Mouse (Mus musculus) stomach, embryonic 14.5 days (tissue): ENCODE data around the gene Eef1akmt3. TPM values are rescaled to one million over a fixed set of nuclear protein-coding genes. Genes with fewer than 3 reads are reported as not detected.
A peak's percentile ranks its signal among the peaks of the same experiment; 100 is the strongest.

ENCODE experiments used
- ATAC-seq: fragments of 200-750 bp; cut with Nextera tagmentation; 2 replicates; pipeline ENCODE4 v1.8.0; 2017; ENCODE audit warnings: low read depth, moderate TSS enrichment; ENCODE audit not compliant: insufficient number of reproducible peaks, insufficient read depth, low FRiP score
- H3K27ac ChIP-seq: fragments of 300-500 bp; sonication (generic); 2 replicates; pipeline ENCODE4 v1.5.1; 2014; ENCODE audit warnings: mild to moderate bottlenecking, low read length, moderate library complexity, mixed read lengths
- H3K27me3 ChIP-seq: fragments of 300-500 bp; sonication (generic); 2 replicates; pipeline ENCODE4 v1.6.1; 2014; ENCODE audit warnings: low read length, control low read depth, mixed read lengths; ENCODE audit not compliant: control insufficient read depth, insufficient read depth
- H3K36me3 ChIP-seq: fragments of 300-500 bp; sonication (generic); 2 replicates; pipeline ENCODE4 v1.6.1; 2014; ENCODE audit warnings: mild to moderate bottlenecking, control low read depth, low read length, moderate library complexity, mixed read lengths; ENCODE audit not compliant: control insufficient read depth, insufficient read depth
- H3K4me1 ChIP-seq: fragments of 300-500 bp; sonication (generic); 2 replicates; pipeline ENCODE4 v1.6.1; 2014; ENCODE audit warnings: low read length, control low read depth, mixed read lengths; ENCODE audit not compliant: control insufficient read depth, insufficient read depth
- H3K4me2 ChIP-seq: fragments of 300-500 bp; sonication (generic); replicated peaks from 2 replicates; pipeline ENCODE4 v1.6.1; 2014; ENCODE audit warnings: low read depth, low read length, control low read depth
- H3K4me3 ChIP-seq: fragments of 300-500 bp; sonication (generic); 2 replicates; pipeline ENCODE4 v1.5.1; 2014; ENCODE audit warnings: low read depth, low read length, control low read depth
- H3K9ac ChIP-seq: fragments of 300-500 bp; sonication (generic); replicated peaks from 2 replicates; pipeline ENCODE4 v1.6.1; 2014; ENCODE audit warnings: low read depth, mild to moderate bottlenecking, control low read depth, low read length, moderate library complexity, mixed read lengths
- H3K9me3 ChIP-seq: fragments of 300-500 bp; sonication (generic); 2 replicates; pipeline ENCODE4 v1.6.1; 2016; ENCODE audit warnings: low read depth, low read length, control low read depth; ENCODE audit not compliant: control insufficient read depth
- WGBS: fragments of 180-500 bp; shearing (Covaris S2); extraction: QIAGEN DNeasy Blood & Tissue Kit; methylation state at CpG from one replicate; pipeline ENCODE4 v1.1.7; 2014; 5-methylcytosine and 5-hydroxymethylcytosine counted together
- polyA plus RNA-seq: library from polyadenylated mRNA; unstranded; fragments of >200 nt; fragmentation: Nextera tagmentation; extraction: Ambion mirVana; gene quantifications from 2 replicates; pipeline ENCODE4 v1.2.1, GENCODE M21; 2014

Eef1akmt3 gene
- polyA plus RNA-seq, 1 experiment from 2014 or later = 1.1 TPM

GRCm38 (mm10) chr10:126991676-126992075 is 49.6 kb downstream of the Eef1akmt3 start:
- ATAC-seq = no peak
- peaks cover 54% of the 10 kb centered on the region for H3K36me3 ChIP-seq
- no peak overlapping the region for H3K4me2 ChIP-seq
- H3K9ac ChIP-seq = no peak overlapping the region
- H3K27ac ChIP-seq = no peak overlapping the region
- WGBS = 67% methylated on average over 3 of the region's 3 CpGs
- no peaks in the 10 kb centered on the region for H3K27me3 ChIP-seq
- peaks cover 25% of the 10 kb centered on the region for H3K4me1 ChIP-seq
- no peak overlapping the region for H3K4me3 ChIP-seq
- no peaks in the 10 kb centered on the region for H3K9me3 ChIP-seq

GRCm38 (mm10) chr10:126990313-126991056 is 50.8 kb downstream of the Eef1akmt3 start:
- Histone ChIP-seq H3K4me3 (no peak overlapping the region), H3K27ac (no peak overlapping the region), H3K4me2 (no peak overlapping the region), H3K4me1 (peaks cover 37% of the 10 kb centered on the region), H3K9me3 (no peaks in the 10 kb centered on the region), H3K27me3 (no peaks in the 10 kb centered on the region), H3K9ac (no peak overlapping the region), H3K36me3 (peaks cover 47% of the 10 kb centered on the region)
- 59% methylated on average over 7 of the region's 7 CpGs for WGBS
- peak; percentile 71 for ATAC-seq

DNA sequence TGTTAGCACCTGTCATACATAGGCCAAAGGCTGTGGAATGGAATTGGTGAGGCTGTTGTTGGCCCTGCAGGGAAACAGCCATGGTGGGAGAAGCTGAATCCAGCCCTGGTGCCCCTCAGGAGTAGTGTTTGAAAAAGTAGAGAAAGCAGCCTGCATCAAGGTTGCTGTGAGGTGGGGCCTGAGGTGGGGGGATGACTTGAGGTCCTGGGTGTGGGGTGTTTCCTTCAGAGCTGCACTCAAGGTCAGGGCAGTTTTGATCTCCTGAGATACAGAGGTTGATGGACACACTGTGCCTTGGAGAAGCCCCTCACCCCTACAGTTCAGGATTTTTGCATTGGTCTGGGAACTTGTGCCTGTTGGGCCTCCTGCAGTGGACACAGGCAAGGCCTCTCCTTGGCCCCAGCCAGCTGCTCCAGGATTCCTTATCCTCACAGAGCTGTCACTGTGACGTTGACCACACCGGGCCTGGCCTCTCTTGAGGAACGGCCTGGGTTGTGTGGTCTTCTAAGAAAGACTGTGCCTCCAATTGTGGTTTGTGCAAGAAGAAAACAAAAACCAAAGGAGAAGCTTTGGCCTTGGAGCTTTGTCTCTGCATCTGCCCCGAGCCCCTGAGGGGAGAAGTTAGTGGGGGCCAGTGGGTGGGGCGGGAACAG is 52.7 kb downstream of the Eef1akmt3 start:
- H3K4me2 ChIP-seq = no peak overlapping the region

GRCm38 (mm10) chr10:126987183-126988118 is 53.9 kb downstream of the Eef1akmt3 start:
- Histone ChIP-seq H3K9ac (no peak overlapping the region), H3K4me3 (0 out of 2 replicates have a peak overlapping the region, but pooled peaks have one; percentile 2), H3K4me2 (peak overlapping the region; percentile 20; the same call in 1 of the 2 replicates), H3K27me3 (no peaks in the 10 kb centered on the region), H3K9me3 (no peaks in the 10 kb centered on the region), H3K4me1 (peaks cover 68% of the 10 kb centered on the region), H3K27ac (peak overlapping the region; percentile 86), H3K36me3 (peaks cover 17% of the 10 kb centered on the region)
- WGBS = 47% methylated on average over 8 of the region's 8 CpGs
- no peak for ATAC-seq

More for the DNA sequence above, 52.7 kb downstream of the Eef1akmt3 start:
- Histone ChIP-seq H3K27ac (peak overlapping the region; percentile 58; the same call in 1 of the 2 replicates), H3K4me1 (peaks cover 56% of the 10 kb centered on the region), H3K4me3 (no peak overlapping the region), H3K9ac (no peak overlapping the region), H3K9me3 (no peaks in the 10 kb centered on the region), H3K27me3 (no peaks in the 10 kb centered on the region), H3K36me3 (peaks cover 29% of the 10 kb centered on the region)
- ATAC-seq = no peak
- WGBS = 60% methylated on average over 5 of the region's 5 CpGs

DNA sequence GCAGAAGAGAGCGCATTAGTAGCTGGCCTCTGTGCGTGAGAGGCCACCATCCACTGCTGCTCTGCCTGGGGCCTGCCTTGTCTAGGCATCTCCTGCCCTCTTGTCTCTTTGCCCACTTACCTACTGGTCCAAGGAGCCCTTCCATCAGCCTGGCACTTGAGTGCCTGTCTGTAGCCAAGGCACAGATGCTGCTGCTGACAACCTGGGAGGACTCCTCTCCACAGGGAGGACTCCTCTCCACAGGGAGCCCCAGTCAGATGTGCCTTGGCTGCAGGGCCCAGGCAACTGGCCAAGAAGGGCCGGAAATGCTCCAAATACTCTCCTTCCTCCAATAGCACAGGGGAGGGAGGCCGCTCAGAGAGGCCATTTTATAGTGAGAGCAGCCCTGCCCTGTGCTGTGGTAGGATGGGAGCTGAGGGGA is 54.8 kb downstream of the Eef1akmt3 start:
- 40% methylated on average over 4 of the region's 4 CpGs for WGBS
- Histone ChIP-seq H3K9ac (peak overlapping the region; percentile 6; the same call in 1 of the 2 replicates), H3K27ac (peak overlapping the region; percentile 86), H3K9me3 (no peaks in the 10 kb centered on the region), H3K4me3 (0 out of 2 replicates have a peak overlapping the region, but pooled peaks have one; percentile 2), H3K27me3 (no peaks in the 10 kb centered on the region), H3K36me3 (peaks cover 8% of the 10 kb centered on the region; the same call in 1 of the 2 replicates), H3K4me2 (peak overlapping the region; percentile 20; the same call in 1 of the 2 replicates), H3K4me1 (peaks cover 77% of the 10 kb centered on the region)
- ATAC-seq = peak; percentile 42; the same call in 1 of the 2 replicates

DNA sequence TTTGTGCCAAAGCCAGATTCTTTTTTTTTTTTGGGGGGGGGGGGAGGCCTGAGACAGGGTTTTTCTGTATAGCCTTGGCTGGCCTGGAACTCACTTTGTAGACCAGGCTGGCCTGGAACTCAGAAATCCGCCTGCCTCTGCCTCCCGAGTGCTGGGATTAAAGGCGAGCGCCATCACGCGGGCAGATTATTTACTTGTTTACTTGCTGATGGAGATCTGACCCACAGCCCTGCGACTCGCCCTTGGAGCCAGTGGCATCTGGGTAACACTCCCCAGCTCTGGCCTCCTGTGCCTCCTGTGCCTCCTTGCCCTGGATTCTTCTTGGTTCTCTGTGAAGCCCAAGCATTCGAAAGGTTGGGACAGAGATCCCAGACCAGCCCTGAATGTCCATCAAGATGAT is 55.7 kb downstream of the Eef1akmt3 start:
- no peaks in the 10 kb centered on the region for H3K9me3 ChIP-seq
- no peak for ATAC-seq
- no peak overlapping the region for H3K4me2 ChIP-seq
- H3K9ac ChIP-seq = no peak overlapping the region
- no peak overlapping the region for H3K4me3 ChIP-seq
- H3K4me1 ChIP-seq = peaks cover 86% of the 10 kb centered on the region
- peak overlapping the region; percentile 86 for H3K27ac ChIP-seq
- peaks cover 4% of the 10 kb centered on the region; the same call in 1 of the 2 replicates for H3K36me3 ChIP-seq
- no peaks in the 10 kb centered on the region for H3K27me3 ChIP-seq
- WGBS = 91% methylated on average over 9 of the region's 9 CpGs

GRCm38 (mm10) chr10:126985127-126985526 is 56.2 kb downstream of the Eef1akmt3 start:
- Histone ChIP-seq H3K9ac (no peak overlapping the region), H3K27ac (peak overlapping the region; percentile 35), H3K36me3 (peaks cover 4% of the 10 kb centered on the region; the same call in 1 of the 2 replicates), H3K27me3 (no peaks in the 10 kb centered on the region), H3K4me3 (no peak overlapping the region), H3K4me2 (no peak overlapping the region), H3K9me3 (no peaks in the 10 kb centered on the region), H3K4me1 (peaks cover 85% of the 10 kb centered on the region)
- 82% methylated on average over 4 of the region's 4 CpGs for WGBS
- no peak for ATAC-seq
